Mouse (Mus musculus): ENCODE measurements around the gene Actn1. TPM values are rescaled to one million over a fixed set of nuclear protein-coding genes. Genes with fewer than 3 reads are reported as not detected.

The Actn1 gene
- polyA plus RNA-seq, 1 experiment from 2014 or later: 24.1 TPM

DNA sequence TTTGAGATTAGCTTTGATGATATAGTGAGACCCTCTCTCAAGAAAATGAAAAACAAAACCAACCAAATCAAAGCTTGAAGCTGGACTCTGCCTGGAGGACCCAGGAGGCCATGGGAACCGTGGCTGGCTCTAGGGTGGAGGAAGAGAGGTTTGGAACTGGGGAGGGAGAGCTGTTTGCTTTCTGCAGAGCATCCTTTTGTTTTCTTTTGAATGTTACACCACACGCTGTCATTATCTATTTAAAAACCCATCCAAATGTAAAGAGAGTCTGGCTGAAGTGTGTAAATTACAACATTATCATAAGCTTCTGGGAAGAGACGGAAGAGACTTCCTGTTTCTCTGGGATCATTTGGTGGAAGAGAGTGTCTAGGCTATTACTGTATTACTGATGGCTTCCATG is 43.1 kb downstream of the Actn1 start:
- WGBS: 66% methylated on average over 3 of the region's 3 CpGs
- H3K27ac ChIP-seq: 0 out of 2 replicates have a peak overlapping the region, but pooled peaks have one; percentile 13

GRCm38 (mm10) chr12:80216258-80216881 is 43.8 kb downstream of the Actn1 start:
- no peak for DNase-seq (ENCODE audit: low spot score)
- no peak overlapping the region for H3K4me3 ChIP-seq
- no peaks in the 10 kb centered on the region for H3K27me3 ChIP-seq (ENCODE audit: insufficient read depth, poor library complexity, severe bottlenecking)
- H3K36me3 ChIP-seq: no peaks in the 10 kb centered on the region
- H3K9me3 ChIP-seq: no peaks in the 10 kb centered on the region
- peaks cover 45% of the 10 kb centered on the region for H3K4me1 ChIP-seq (replicated peaks)
- peak overlapping the region; percentile 59; the same call in 1 of the 2 replicates for H3K27ac ChIP-seq
- 57% methylated on average over 6 of the region's 6 CpGs for WGBS

More for the DNA sequence above, 43.1 kb downstream of the Actn1 start:
- no peak for DNase-seq (ENCODE audit: low spot score)
- H3K27me3 ChIP-seq (ENCODE audit: insufficient read depth, poor library complexity, severe bottlenecking): no peaks in the 10 kb centered on the region
- H3K4me1 ChIP-seq (replicated peaks): peaks cover 40% of the 10 kb centered on the region
- H3K36me3 ChIP-seq: no peaks in the 10 kb centered on the region
- no peaks in the 10 kb centered on the region for H3K9me3 ChIP-seq
- H3K4me3 ChIP-seq: no peak overlapping the region

DNA sequence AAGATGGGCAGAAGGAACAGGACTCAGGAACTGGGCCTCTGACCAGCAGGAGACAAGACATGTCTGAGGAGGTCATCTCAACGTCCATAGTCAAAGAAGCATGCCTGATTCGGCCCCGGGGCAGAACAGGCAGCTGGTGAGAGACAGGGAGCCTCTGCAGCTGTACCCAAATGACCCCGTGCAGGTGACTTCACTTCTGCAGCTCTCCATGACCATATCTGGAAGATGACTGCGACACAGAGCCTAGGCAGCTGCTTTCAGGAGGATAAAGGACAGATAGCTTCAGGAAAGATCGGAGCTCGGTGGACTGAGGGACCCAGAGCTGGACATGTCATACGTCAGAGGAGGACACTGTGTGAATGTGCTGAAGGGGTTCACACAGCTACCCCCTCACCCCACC is 46.4 kb downstream of the Actn1 start:
- WGBS: 75% methylated on average over 8 of the region's 8 CpGs
- Histone ChIP-seq H3K9me3 (no peaks in the 10 kb centered on the region), H3K4me1 (replicated peaks) (peaks cover 69% of the 10 kb centered on the region)

GRCm38 (mm10) chr12:80213263-80213662 is 46.9 kb downstream of the Actn1 start:
- no peak overlapping the region for H3K4me3 ChIP-seq
- no peaks in the 10 kb centered on the region for H3K27me3 ChIP-seq (ENCODE audit: insufficient read depth, poor library complexity, severe bottlenecking)
- no peaks in the 10 kb centered on the region for H3K9me3 ChIP-seq
- WGBS: 69% methylated on average over 4 of the region's 4 CpGs
- H3K36me3 ChIP-seq: peaks cover 4% of the 10 kb centered on the region
- no peak for DNase-seq (ENCODE audit: low spot score)
- peaks cover 71% of the 10 kb centered on the region for H3K4me1 ChIP-seq (replicated peaks)
- H3K27ac ChIP-seq: no peak overlapping the region

More for the DNA sequence above, 46.4 kb downstream of the Actn1 start:
- DNase-seq (ENCODE audit: low spot score): no peak
- no peak overlapping the region for H3K4me3 ChIP-seq
- no peaks in the 10 kb centered on the region; the same call in 1 of the 2 replicates for H3K36me3 ChIP-seq
- H3K27ac ChIP-seq: no peak overlapping the region
- no peaks in the 10 kb centered on the region for H3K27me3 ChIP-seq (ENCODE audit: insufficient read depth, poor library complexity, severe bottlenecking)

GRCm38 (mm10) chr12:80210791-80211612 is 49.2 kb downstream of the Actn1 start:
- H3K4me1 ChIP-seq (replicated peaks): peaks cover 51% of the 10 kb centered on the region
- no peak for DNase-seq (ENCODE audit: low spot score)
- H3K36me3 ChIP-seq: peaks cover 24% of the 10 kb centered on the region
- H3K27ac ChIP-seq: peak overlapping the region; percentile 62; the same call in 1 of the 2 replicates
- H3K9me3 ChIP-seq: no peaks in the 10 kb centered on the region
- 70% methylated on average over 4 of the region's 4 CpGs for WGBS
- H3K27me3 ChIP-seq (ENCODE audit: insufficient read depth, poor library complexity, severe bottlenecking): no peaks in the 10 kb centered on the region
- no peak overlapping the region for H3K4me3 ChIP-seq

DNA sequence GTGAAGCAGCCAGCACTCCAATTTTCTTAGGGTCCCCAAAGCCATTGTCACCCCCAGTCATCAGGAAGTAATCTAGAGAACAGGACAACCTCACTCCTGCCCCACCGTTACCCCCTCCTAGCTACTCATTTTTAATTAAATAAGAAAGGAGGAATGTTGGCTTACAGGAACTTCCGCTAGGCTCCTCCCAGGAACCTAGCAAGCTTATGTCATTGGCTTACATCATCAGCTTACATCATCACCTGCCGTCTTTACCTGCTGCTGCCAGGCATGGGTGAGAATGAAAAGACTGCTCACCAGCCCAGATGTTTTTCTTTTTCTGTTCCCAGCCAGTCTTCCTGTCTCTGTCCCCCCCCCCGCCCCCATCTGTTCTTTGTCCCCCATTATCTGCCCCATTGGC is 50.3 kb downstream of the Actn1 start:
- no peak overlapping the region for H3K27ac ChIP-seq
- 87% methylated on average over 4 of the region's 4 CpGs for WGBS

DNA sequence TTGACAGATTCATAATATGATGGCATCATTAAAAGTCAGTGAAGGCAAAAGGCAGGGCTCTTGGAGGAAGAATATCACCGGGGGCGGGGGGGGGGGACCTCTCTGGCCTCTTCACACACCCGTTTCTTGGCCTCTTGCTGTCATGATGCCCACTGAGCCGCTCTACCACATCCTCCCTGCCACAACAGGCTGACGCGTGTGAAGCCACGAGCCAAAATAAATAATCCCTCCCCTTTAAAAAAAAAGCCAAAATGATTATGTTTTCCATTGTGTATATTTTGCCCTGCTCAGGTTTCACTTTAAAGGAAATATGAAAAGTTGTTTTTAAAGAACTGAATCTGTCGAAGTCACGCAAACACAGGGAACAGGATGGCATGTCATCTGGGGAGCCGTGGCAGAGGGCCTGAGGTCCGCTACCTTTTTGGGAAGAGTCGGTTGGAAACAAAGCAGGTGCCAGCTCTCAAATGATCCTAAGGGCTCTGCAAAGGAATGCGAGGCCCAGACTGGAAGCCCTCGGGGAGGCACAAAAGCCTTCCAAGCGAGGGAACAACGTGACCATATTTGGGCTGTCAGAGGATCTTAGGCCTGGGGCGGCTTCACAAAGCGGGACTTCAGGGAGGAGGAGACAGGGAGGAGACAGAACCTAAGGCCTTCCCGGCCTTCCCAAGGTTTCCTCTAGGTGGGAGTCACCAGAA is 51.9 kb downstream of the Actn1 start:
- Histone ChIP-seq H3K36me3 (peaks cover 52% of the 10 kb centered on the region), H3K27ac (peak overlapping the region; percentile 70)

More for the DNA sequence above, 50.3 kb downstream of the Actn1 start:
- no peaks in the 10 kb centered on the region for H3K27me3 ChIP-seq (ENCODE audit: insufficient read depth, poor library complexity, severe bottlenecking)
- peaks cover 44% of the 10 kb centered on the region for H3K4me1 ChIP-seq (replicated peaks)
- H3K36me3 ChIP-seq: peaks cover 35% of the 10 kb centered on the region
- H3K9me3 ChIP-seq: no peaks in the 10 kb centered on the region
- no peak for DNase-seq (ENCODE audit: low spot score)
- no peak overlapping the region for H3K4me3 ChIP-seq

DNA sequence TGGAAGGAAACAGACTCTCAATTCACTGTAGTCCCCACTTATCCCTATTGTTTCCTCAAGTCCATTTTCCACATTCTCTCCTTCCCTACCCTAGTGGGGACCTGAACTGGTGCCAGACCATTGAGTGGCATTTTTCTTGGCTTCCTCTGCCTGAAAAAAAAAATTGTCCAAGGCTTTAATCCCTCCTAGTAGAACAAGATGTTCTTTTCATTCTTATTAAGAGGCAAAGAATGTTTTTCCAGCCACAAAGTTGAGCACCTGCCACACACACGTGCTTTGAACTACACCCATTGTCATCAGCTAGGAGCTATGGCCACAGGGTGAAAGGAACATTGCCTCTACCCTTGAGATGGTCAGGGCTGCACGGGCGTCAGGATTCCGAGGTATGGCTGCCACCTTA is 56.9 kb downstream of the Actn1 start:
- WGBS: 86% methylated on average over 4 of the region's 4 CpGs
- Histone ChIP-seq H3K27me3 (ENCODE audit: insufficient read depth, poor library complexity, severe bottlenecking) (no peaks in the 10 kb centered on the region), H3K4me3 (no peak overlapping the region), H3K4me1 (replicated peaks) (peaks cover 19% of the 10 kb centered on the region), H3K9me3 (peaks cover 5% of the 10 kb centered on the region; the same call in 1 of the 2 replicates), H3K27ac (no peak overlapping the region), H3K36me3 (peaks cover 77% of the 10 kb centered on the region)
- no peak for DNase-seq (ENCODE audit: low spot score)

More for the DNA sequence above, 51.9 kb downstream of the Actn1 start:
- H3K9me3 ChIP-seq: no peaks in the 10 kb centered on the region
- peaks cover 49% of the 10 kb centered on the region for H3K4me1 ChIP-seq (replicated peaks)
- H3K4me3 ChIP-seq: no peak overlapping the region
- 49% methylated on average over 19 of the region's 19 CpGs for WGBS
- no peaks in the 10 kb centered on the region for H3K27me3 ChIP-seq (ENCODE audit: insufficient read depth, poor library complexity, severe bottlenecking)
- DNase-seq (ENCODE audit: low spot score): peak; percentile 25

- Histone ChIP-seq H3K4me1 (replicated peaks) (peaks cover 19% of the 10 kb centered on the region), H3K4me3 (no peak overlapping the region), H3K27ac (0 out of 2 replicates have a peak overlapping the region, but pooled peaks have one; percentile 29), H3K9me3 (peaks cover 5% of the 10 kb centered on the region; the same call in 1 of the 2 replicates), H3K27me3 (ENCODE audit: insufficient read depth, poor library complexity, severe bottlenecking) (no peaks in the 10 kb centered on the region), H3K36me3 (peaks cover 69% of the 10 kb centered on the region)
- DNase-seq (ENCODE audit: low spot score): no peak
- 70% methylated on average over 2 of the region's 2 CpGs for WGBS
Observed at GRCm38 (mm10) chr12:80199738-80200137, 60.4 kb downstream of the Actn1 start.

GRCm38 (mm10) chr12:80198487-80198886 is 61.7 kb downstream of the Actn1 start:
- WGBS: 31% methylated on average over 3 of the region's 3 CpGs
- Histone ChIP-seq H3K4me3 (no peak overlapping the region), H3K4me1 (replicated peaks) (peaks cover 6% of the 10 kb centered on the region), H3K36me3 (peaks cover 68% of the 10 kb centered on the region), H3K27me3 (ENCODE audit: insufficient read depth, poor library complexity, severe bottlenecking) (no peaks in the 10 kb centered on the region), H3K27ac (no peak overlapping the region), H3K9me3 (peaks cover 5% of the 10 kb centered on the region; the same call in 1 of the 2 replicates)
- peak; percentile 62 for DNase-seq (ENCODE audit: low spot score)

GRCm38 (mm10) chr12:80197343-80197742 is 62.8 kb downstream of the Actn1 start:
- H3K36me3 ChIP-seq: peaks cover 68% of the 10 kb centered on the region

GRCm38 (mm10) chr12:80191806-80192205 is 68.4 kb downstream of the Actn1 start:
- no peak overlapping the region for H3K4me3 ChIP-seq
- DNase-seq (ENCODE audit: low spot score): no peak
- H3K4me1 ChIP-seq (replicated peaks): peaks cover 17% of the 10 kb centered on the region
- no peaks in the 10 kb centered on the region for H3K9me3 ChIP-seq
- peaks cover 96% of the 10 kb centered on the region for H3K36me3 ChIP-seq
- WGBS: 85% methylated on average over 5 of the region's 5 CpGs
- no peaks in the 10 kb centered on the region for H3K27me3 ChIP-seq (ENCODE audit: insufficient read depth, poor library complexity, severe bottlenecking)
- H3K27ac ChIP-seq: 0 out of 2 replicates have a peak overlapping the region, but pooled peaks have one; percentile 66

More at GRCm38 (mm10) chr12:80197343-80197742, 62.8 kb downstream of the Actn1 start:
- H3K27ac ChIP-seq: no peak overlapping the region
- peak; percentile 71 for DNase-seq (ENCODE audit: low spot score)
- 77% methylated on average over 10 of the region's 10 CpGs for WGBS
- no peak overlapping the region for H3K4me3 ChIP-seq
- H3K27me3 ChIP-seq (ENCODE audit: insufficient read depth, poor library complexity, severe bottlenecking): no peaks in the 10 kb centered on the region
- H3K9me3 ChIP-seq: peaks cover 5% of the 10 kb centered on the region; the same call in 1 of the 2 replicates
- H3K4me1 ChIP-seq (replicated peaks): no peaks in the 10 kb centered on the region

Measured in hindbrain, embryonic 10.5 days (tissue).